Mouse (Mus musculus) MEL (cell line): Measurements from ENCODE around the gene Chd9.

Source experiments
- CTCF ChIP-seq, 3 experiments: IDR thresholded peaks in 2 of 3; conservative IDR thresholded peaks in 1 of 3; 2 replicates each; pipeline ENCODE4 v1.5.1; 2011 to 2012; ENCODE audit warnings: low read length in 3 of 3, low read depth in 2 of 3, mild to moderate bottlenecking in 2 of 3, improper control_type of control experiment in 1 of 3, inconsistent platforms in 1 of 3, mixed read lengths in 1 of 3, moderate library complexity in 1 of 3; ENCODE audit not compliant: control insufficient read depth in 1 of 3, insufficient read depth in 1 of 3, poor library complexity in 1 of 3, severe bottlenecking in 1 of 3
- ELF1 ChIP-seq: IDR thresholded peaks from 2 replicates; pipeline ENCODE4 v1.6.1; 2014; ENCODE audit warnings: low read depth, mild to moderate bottlenecking, inconsistent platforms, low read length, improper control_type of control experiment, moderate library complexity
- EP300 ChIP-seq, 2 experiments: IDR thresholded peaks; 2 replicates each; pipeline ENCODE4 v1.6.1; 2011; ENCODE audit warnings: improper control_type of control experiment in 2 of 2, low read length in 2 of 2, low read depth in 1 of 2, mild to moderate bottlenecking in 1 of 2
- MAFK ChIP-seq: IDR thresholded peaks from 2 replicates; pipeline ENCODE4 v1.6.1; 2011; ENCODE audit warnings: low read depth, mild to moderate bottlenecking, low read length, improper control_type of control experiment, borderline replicate concordance
- MAZ ChIP-seq: IDR thresholded peaks from 2 replicates; pipeline ENCODE4 v1.6.1; 2012; ENCODE audit warnings: low read depth, mild to moderate bottlenecking, inconsistent platforms, low read length, improper control_type of control experiment
- MYC ChIP-seq: IDR thresholded peaks from 2 replicates; pipeline ENCODE4 v1.6.1; 2011; ENCODE audit warnings: low read depth, mild to moderate bottlenecking, low read length, improper control_type of control experiment, moderate library complexity
- NRF1 ChIP-seq: IDR thresholded peaks from 2 replicates; pipeline ENCODE4 v1.6.1; 2014; ENCODE audit warnings: low read depth, mild to moderate bottlenecking, inconsistent platforms, low read length, improper control_type of control experiment, moderate library complexity; ENCODE audit not compliant: poor library complexity, insufficient read depth, severe bottlenecking
- POLR2A ChIP-seq, 2 experiments: IDR thresholded peaks; 2 replicates each; pipeline ENCODE4 v1.6.1; 2011 to 2012; ENCODE audit warnings: low read length in 2 of 2, mild to moderate bottlenecking in 2 of 2, control low read depth in 1 of 2, improper control_type of control experiment in 1 of 2, low read depth in 1 of 2, moderate library complexity in 1 of 2; ENCODE audit not compliant: control insufficient read depth in 1 of 2, insufficient read depth in 1 of 2, poor library complexity in 1 of 2
- RCOR1 ChIP-seq: IDR thresholded peaks from 2 replicates; pipeline ENCODE4 v1.6.1; 2012; ENCODE audit warnings: low read depth, mild to moderate bottlenecking, inconsistent platforms, low read length, improper control_type of control experiment

DNA sequence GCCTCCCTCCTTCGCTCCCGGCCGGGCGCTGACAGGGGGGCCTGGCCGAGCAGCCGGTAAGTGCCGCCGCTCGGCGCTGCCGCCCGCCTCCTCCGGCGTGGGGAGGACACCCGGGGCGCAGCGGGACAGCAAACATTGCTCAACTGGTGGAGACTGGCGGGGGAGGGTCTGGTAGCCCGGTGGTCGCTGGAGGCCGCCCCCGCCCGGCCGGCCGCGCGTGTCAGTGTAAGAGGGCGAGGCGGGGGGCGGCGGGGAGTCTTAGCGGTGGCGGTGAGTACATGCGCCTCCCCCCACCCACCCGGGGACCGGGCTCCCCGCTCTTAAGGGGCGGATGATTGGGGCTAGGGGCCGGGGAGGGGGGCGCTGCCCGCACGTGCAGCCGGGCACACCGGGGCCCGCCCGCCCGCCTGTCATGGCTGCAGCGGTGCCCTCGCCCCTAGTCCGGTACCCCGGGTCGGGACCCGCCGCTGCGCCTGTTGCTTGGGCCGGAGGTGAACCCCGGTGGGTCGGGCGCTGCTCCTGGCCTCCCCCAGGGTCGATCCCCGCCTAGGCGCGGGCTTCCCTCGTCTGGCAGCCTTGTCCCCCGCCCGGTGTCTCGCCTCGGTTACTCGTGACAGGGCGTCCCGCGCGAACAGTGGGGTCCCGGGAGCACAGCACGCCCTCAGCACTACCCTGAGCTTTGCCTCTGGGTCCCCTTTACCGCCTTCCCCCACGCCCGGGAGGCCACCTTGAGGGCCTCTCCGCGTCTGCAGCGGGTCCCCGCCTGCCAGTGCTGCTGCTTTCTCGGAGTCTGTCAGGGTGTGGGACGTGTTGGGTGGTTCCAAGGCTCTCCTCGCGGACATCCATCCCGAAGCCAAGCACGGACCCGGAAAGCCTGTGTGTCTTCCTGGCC is 80.7 kb downstream of the Chd9 start:
- no peak; a peak in 1 of 4 replicates for TF ChIP-seq POLR2A (IDR thresholded peaks at IDR 0.05; ENCODE audit: control insufficient read depth in 1 of 2, insufficient read depth in 1 of 2, low read depth in 1 of 2, low read length in 2 of 2, poor library complexity in 1 of 2)
- no peak for TF ChIP-seq ELF1
- peak; percentile 33 for TF ChIP-seq MAZ
- no peak for TF ChIP-seq MYC
- TF ChIP-seq EP300 (IDR thresholded peaks at IDR 0.05; ENCODE audit: low read depth in 1 of 2, low read length in 2 of 2): no peak
- no peak for TF ChIP-seq MAFK
- 0 out of 6 replicates have a peak, but pooled peaks of 1 of the 3 experiments have one; percentile 0 for TF ChIP-seq CTCF (IDR thresholded peaks at IDR 0.05 in 2 of 3, conservative IDR thresholded peaks at IDR 0.05 in 1 of 3; ENCODE audit: control insufficient read depth in 1 of 3, insufficient read depth in 1 of 3, low read depth in 2 of 3, low read length in 3 of 3, poor library complexity in 1 of 3, severe bottlenecking in 1 of 3)
- no peak for TF ChIP-seq RCOR1
- TF ChIP-seq NRF1: no peak
